Mouse (Mus musculus): ENCODE data around the gene Slc1a5. TPM values are rescaled to one million over a fixed set of nuclear protein-coding genes. Genes with fewer than 3 reads are reported as not detected.

The Slc1a5 gene
- polyA plus RNA-seq, 1 experiment from 2014 or later, result 44.8 TPM

DNA sequence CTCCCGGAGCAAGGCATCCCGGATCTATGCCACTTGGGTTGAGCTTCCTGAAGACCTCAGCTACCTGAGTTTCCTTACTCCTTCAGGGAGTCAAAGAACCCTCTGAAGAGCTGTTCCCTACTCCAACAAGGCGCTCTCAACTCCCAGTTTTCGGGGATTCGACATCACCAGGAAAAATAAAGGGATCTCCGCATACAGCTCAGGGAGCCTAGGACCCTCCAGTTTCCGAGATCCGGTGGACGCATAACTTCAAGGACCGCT is 345 bp downstream of the Slc1a5 start:
- TF ChIP-seq CTCF (IDR thresholded peaks at IDR 0.05; ENCODE audit: low read depth) (no peak), EP300 (IDR thresholded peaks at IDR 0.05; ENCODE audit: low read depth) (no peak)
- under 1% methylated on average over 10 of the region's 10 CpGs for WGBS (ENCODE audit: insufficient replicate concordance)
- peaks cover 13% of the 10 kb centered on the region for H3K36me3 ChIP-seq (replicated peaks; ENCODE audit: insufficient read depth, low read length)
- ATAC-seq (no peak), DNase-seq (no peak)
- no peaks in the 10 kb centered on the region for H3K9me3 ChIP-seq (ENCODE audit: low read length)
- H3K4me1 ChIP-seq (ENCODE audit: insufficient read depth), result peaks cover 32% of the 10 kb centered on the region
- H3K27me3 ChIP-seq (ENCODE audit: insufficient read depth, low read length), result no peaks in the 10 kb centered on the region
- H3K4me3 ChIP-seq (ENCODE audit: low read depth, low read length), result peak overlapping the region; percentile 84
- H3K4me2 ChIP-seq (ENCODE audit: low read depth, low read length), result peak overlapping the region; percentile 91
- H3K9ac ChIP-seq (replicated peaks), result peak overlapping the region; percentile 81
- peak overlapping the region; percentile 97 for H3K27ac ChIP-seq (ENCODE audit: low read depth)

DNA sequence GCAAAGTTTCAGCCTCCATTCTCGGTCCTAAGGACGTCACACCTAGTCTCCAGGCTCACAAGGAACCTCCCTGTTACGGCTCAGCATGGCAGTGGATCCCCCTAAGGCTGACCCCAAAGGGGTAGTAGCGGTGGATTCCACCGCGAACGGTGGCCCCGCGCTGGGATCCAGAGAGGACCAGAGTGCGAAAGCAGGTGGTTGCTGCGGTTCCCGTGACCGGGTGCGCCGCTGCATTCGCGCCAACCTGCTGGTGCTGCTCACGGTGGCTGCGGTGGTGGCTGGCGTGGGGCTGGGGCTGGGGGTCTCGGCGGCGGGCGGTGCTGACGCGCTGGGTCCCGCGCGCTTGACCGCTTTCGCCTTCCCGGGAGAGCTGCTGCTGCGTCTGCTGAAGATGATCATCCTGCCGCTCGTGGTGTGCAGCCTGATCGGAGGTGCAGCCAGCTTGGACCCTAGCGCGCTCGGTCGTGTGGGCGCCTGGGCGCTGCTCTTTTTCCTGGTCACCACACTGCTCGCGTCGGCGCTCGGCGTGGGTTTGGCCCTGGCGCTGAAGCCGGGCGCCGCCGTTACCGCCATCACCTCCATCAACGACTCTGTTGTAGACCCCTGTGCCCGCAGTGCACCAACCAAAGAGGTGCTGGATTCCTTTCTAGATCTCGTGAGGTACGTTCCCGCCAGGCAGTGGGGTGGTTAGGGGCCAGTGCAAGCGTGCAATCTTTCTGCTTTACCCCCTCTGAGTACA is 845 bp downstream of the Slc1a5 start:
- Histone ChIP-seq H3K27me3 (ENCODE audit: insufficient read depth, low read length) (no peaks in the 10 kb centered on the region), H3K36me3 (replicated peaks; ENCODE audit: insufficient read depth, low read length) (peaks cover 18% of the 10 kb centered on the region), H3K27ac (ENCODE audit: low read depth) (peak overlapping the region; percentile 97), H3K4me2 (ENCODE audit: low read depth, low read length) (peak overlapping the region; percentile 91), H3K9ac (replicated peaks) (peak overlapping the region; percentile 81), H3K9me3 (ENCODE audit: low read length) (no peaks in the 10 kb centered on the region), H3K4me3 (ENCODE audit: low read depth, low read length) (peak overlapping the region; percentile 84), H3K4me1 (ENCODE audit: insufficient read depth) (peaks cover 32% of the 10 kb centered on the region)
- TF ChIP-seq CTCF (IDR thresholded peaks at IDR 0.05; ENCODE audit: low read depth) (no peak), EP300 (IDR thresholded peaks at IDR 0.05; ENCODE audit: low read depth) (no peak)
- ATAC-seq (no peak), DNase-seq (peak; percentile 55)
- under 1% methylated on average over 44 of the region's 60 CpGs for WGBS (ENCODE audit: insufficient replicate concordance)

DNA sequence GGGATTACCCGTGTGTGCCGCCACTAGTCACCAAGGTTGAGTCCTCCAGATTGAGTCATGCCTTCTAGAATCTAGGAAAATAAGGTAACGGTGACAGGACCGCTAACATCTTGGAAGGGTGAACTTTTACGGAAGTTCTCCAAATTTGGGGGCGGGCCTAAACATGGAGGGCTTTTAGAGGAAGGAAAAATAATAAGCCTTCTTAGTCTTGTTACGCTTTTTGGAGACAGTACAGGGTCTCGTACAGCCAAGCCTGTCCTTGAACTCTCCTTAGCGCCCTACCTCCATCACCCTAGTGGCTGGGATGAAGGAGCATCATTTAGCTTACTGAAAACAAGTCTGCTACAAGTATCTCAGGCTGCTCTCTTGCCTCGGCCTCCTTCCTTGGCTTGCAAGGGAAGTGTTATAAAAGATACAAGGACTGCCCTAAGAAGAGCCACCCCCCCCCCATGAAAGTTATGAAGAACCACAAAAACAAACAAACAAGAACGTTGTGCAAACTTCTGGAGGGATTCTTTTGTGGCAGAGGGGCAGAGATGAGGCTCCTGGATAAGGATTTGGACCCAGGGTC is 1.5 kb downstream of the Slc1a5 start:
- Histone ChIP-seq H3K4me2 (ENCODE audit: low read depth, low read length) (peak overlapping the region; percentile 91), H3K36me3 (replicated peaks; ENCODE audit: insufficient read depth, low read length) (peaks cover 21% of the 10 kb centered on the region), H3K9ac (replicated peaks) (peak overlapping the region; percentile 81), H3K4me1 (ENCODE audit: insufficient read depth) (peaks cover 32% of the 10 kb centered on the region), H3K27me3 (ENCODE audit: insufficient read depth, low read length) (no peaks in the 10 kb centered on the region), H3K4me3 (ENCODE audit: low read depth, low read length) (peak overlapping the region; percentile 84), H3K9me3 (ENCODE audit: low read length) (no peaks in the 10 kb centered on the region), H3K27ac (ENCODE audit: low read depth) (peak overlapping the region; percentile 97)
- DNase-seq (no peak), ATAC-seq (no peak)
- 5% methylated on average over 11 of the region's 11 CpGs for WGBS (ENCODE audit: insufficient replicate concordance)
- TF ChIP-seq EP300 (IDR thresholded peaks at IDR 0.05; ENCODE audit: low read depth) (no peak), CTCF (IDR thresholded peaks at IDR 0.05; ENCODE audit: low read depth) (no peak)

DNA sequence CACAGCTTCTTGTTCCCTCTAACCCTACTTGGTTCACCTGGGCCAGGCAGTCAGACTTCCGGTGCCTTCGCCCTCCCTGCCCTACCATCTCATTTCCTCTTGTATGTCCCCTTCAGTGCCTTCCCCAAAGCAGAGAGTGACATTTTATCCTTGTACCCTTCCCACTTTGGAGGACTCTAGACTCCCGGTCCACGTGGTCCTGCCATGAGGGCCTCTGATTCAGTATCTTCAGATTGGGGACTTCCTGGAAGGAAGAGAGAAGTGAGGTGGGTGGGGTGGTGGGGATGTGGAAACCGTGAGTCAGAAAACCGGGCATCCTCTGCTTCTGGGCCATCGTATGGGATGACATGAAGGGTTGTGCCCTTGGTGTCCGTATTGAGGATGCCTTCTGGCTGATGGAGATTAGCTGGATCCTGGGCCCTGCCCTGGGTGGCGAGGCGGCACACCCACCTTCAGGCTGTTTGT is 2.1 kb downstream of the Slc1a5 start:
- no peaks in the 10 kb centered on the region for H3K27me3 ChIP-seq (ENCODE audit: insufficient read depth, low read length)
- peak overlapping the region; percentile 81 for H3K9ac ChIP-seq (replicated peaks)
- TF ChIP-seq CTCF (IDR thresholded peaks at IDR 0.05; ENCODE audit: low read depth) (no peak), EP300 (IDR thresholded peaks at IDR 0.05; ENCODE audit: low read depth) (peak; percentile 33; the same call in 1 of the 2 replicates)
- 20% methylated on average over 10 of the region's 10 CpGs for WGBS (ENCODE audit: insufficient replicate concordance)
- H3K9me3 ChIP-seq (ENCODE audit: low read length), result no peaks in the 10 kb centered on the region
- peaks cover 32% of the 10 kb centered on the region for H3K4me1 ChIP-seq (ENCODE audit: insufficient read depth)
- H3K4me3 ChIP-seq (ENCODE audit: low read depth, low read length), result peak overlapping the region; percentile 84
- H3K27ac ChIP-seq (ENCODE audit: low read depth), result peak overlapping the region; percentile 97
- ATAC-seq, result peak; percentile 89
- peaks cover 27% of the 10 kb centered on the region for H3K36me3 ChIP-seq (replicated peaks; ENCODE audit: insufficient read depth, low read length)
- H3K4me2 ChIP-seq (ENCODE audit: low read depth, low read length), result peak overlapping the region; percentile 91
- peak; percentile 79 for DNase-seq

DNA sequence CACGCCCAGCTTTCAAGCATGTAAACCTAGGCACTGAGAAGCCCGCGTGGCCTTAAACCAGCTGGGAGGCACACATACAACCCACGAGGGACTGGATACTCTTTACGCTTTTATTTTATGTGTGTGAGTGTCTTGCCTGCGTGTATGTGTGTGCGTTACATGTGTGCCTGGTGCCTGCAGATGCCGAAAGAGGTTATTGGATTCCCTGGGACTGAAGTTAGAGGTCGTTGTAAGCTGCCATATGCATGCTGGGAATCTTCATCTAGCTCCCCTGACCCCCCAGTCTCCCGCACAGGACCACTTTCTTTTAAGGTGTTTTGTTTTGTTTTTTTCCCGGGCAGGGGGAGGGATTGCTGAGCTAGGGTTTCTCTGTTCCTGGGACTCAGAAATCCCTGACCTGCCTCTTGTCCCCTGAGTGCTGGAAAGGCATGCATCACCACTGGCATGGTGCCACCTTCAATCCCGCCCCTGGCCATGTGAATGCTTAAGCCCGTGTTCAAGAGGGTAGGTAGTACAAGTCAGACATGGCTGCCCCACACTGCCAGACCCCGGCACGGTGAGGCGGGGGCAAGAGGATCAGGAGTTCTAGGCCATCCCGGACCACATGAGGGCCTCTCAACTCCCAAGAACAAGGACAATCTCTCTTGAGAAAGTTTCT is 2.7 kb downstream of the Slc1a5 start:
- Histone ChIP-seq H3K27ac (ENCODE audit: low read depth) (peak overlapping the region; percentile 97), H3K4me2 (ENCODE audit: low read depth, low read length) (peak overlapping the region; percentile 91), H3K36me3 (replicated peaks; ENCODE audit: insufficient read depth, low read length) (peaks cover 28% of the 10 kb centered on the region), H3K4me3 (ENCODE audit: low read depth, low read length) (peak overlapping the region; percentile 84), H3K9ac (replicated peaks) (peak overlapping the region; percentile 81), H3K4me1 (ENCODE audit: insufficient read depth) (peaks cover 32% of the 10 kb centered on the region), H3K27me3 (ENCODE audit: insufficient read depth, low read length) (no peaks in the 10 kb centered on the region), H3K9me3 (ENCODE audit: low read length) (no peaks in the 10 kb centered on the region)
- TF ChIP-seq CTCF (IDR thresholded peaks at IDR 0.05; ENCODE audit: low read depth), result no peak
- no peak for TF ChIP-seq EP300 (IDR thresholded peaks at IDR 0.05; ENCODE audit: low read depth)
- 47% methylated on average over 17 of the region's 17 CpGs for WGBS (ENCODE audit: insufficient replicate concordance)
- DNase-seq, result peak; percentile 72
- no peak for ATAC-seq

DNA sequence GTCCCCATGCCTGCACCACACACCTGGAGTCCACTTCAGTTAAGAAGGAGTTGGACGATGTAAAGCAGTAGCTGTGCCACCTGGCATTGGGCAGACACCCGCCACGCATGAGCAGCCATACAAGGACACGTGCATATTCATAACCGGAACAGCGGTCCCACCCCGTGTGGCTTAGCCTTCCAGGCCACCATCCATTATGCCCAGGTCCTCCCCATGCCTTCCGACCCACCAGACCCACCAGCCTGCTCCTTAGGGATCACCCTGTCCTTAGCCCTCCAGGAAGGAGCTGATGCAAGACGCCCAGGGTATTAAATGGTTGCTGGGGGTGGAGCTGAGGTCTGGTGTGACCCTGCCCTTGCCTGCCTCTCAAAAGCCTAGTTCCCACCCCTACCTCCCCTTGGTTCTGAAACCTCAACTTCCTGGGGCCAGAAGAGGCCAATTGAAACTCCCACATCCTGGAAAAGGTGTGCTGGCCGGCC is 3.4 kb downstream of the Slc1a5 start:
- Histone ChIP-seq H3K9ac (replicated peaks) (peak overlapping the region; percentile 81), H3K27ac (ENCODE audit: low read depth) (peak overlapping the region; percentile 97), H3K27me3 (ENCODE audit: insufficient read depth, low read length) (no peaks in the 10 kb centered on the region), H3K4me3 (ENCODE audit: low read depth, low read length) (peak overlapping the region; percentile 84), H3K4me1 (ENCODE audit: insufficient read depth) (peaks cover 32% of the 10 kb centered on the region), H3K36me3 (replicated peaks; ENCODE audit: insufficient read depth, low read length) (peaks cover 32% of the 10 kb centered on the region), H3K4me2 (ENCODE audit: low read depth, low read length) (peak overlapping the region; percentile 91), H3K9me3 (ENCODE audit: low read length) (no peaks in the 10 kb centered on the region)
- ATAC-seq (no peak), DNase-seq (peak; percentile 51)
- WGBS (ENCODE audit: insufficient replicate concordance), result 62% methylated on average over 10 of the region's 10 CpGs
- TF ChIP-seq CTCF (IDR thresholded peaks at IDR 0.05; ENCODE audit: low read depth), result no peak
- no peak for TF ChIP-seq EP300 (IDR thresholded peaks at IDR 0.05; ENCODE audit: low read depth)
